Comparison of ENCODE assay signal across 7 mouse cellular contexts in the genomic region with DNA sequence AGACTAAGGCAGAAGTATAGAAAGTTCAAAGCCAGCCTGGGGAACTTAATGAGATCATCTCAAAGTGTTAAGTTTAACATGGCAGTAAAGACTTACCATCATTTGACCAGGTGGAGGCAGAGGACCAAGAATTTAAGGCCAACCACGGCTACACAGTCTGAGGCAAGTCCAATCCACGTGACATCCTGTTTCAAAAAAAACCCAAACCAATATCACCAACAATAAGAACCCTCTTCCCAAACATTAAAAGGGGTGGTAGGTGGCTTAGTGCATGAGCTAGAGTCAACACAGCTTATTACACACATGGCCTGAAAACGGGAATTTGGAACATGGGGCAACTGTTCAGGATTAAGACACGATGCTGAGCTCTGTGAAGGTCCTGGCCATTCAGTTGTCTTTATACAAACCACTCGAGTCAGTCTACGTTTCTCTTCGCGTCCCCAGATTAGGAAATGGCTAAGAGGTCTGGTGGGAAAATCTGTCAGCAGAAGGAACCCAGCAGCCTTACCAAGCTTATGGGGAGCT. TPM values are rescaled to one million over a fixed set of nuclear protein-coding genes. Genes with fewer than 3 reads are reported as not detected.
A peak's percentile ranks its signal among the peaks of the same experiment; 100 is the strongest.
DNase-seq lines count a peak whose midpoint lies in the region; ATAC-seq lines count a peak whose summit lies in the region.

No protein-coding gene starts in this region.

- H3K4me2 ChIP-seq in embryonic facial prominence, embryonic 14.5 days (ENCODE audit: low read depth, low read length): peak overlapping the region; percentile 79
- peak overlapping the region; percentile 74 for H3K4me2 ChIP-seq in limb, embryonic 11.5 days (ENCODE audit: low read depth, severe bottlenecking)
- peak overlapping the region; percentile 78 for H3K4me2 ChIP-seq in neural tube, embryonic 15.5 days

- H3K36me3 ChIP-seq in embryonic facial prominence, embryonic 14.5 days (ENCODE audit: control insufficient read depth, insufficient read depth, low read length): no peaks in the 10 kb centered on the region
- H3K36me3 ChIP-seq in limb, embryonic 11.5 days (ENCODE audit: control insufficient read depth, insufficient read depth, low read length): no peaks in the 10 kb centered on the region
- H3K36me3 ChIP-seq in neural tube, embryonic 15.5 days: no peaks in the 10 kb centered on the region

- DNase-seq in spleen, postnatal 36 days (ENCODE audit: low spot score in 2 of 2): peak; percentile 11 to 31
- no peak for DNase-seq in spleen, adult 18-20 months
- no peak for DNase-seq in embryonic facial prominence, embryonic 14.5 days (ENCODE audit: low spot score)
- DNase-seq in limb, embryonic 11.5 days (ENCODE audit: low spot score): no peak
- DNase-seq in right cerebral cortex, postnatal 14 days: no peak
- no peak for DNase-seq in left cerebral cortex, adult 8-10 months (ENCODE audit: low spot score in 2 of 2)

- no peaks in the 10 kb centered on the region for H3K27me3 ChIP-seq in embryonic facial prominence, embryonic 14.5 days (replicated peaks; ENCODE audit: control insufficient read depth, insufficient read depth, low read length)
- H3K27me3 ChIP-seq in limb, embryonic 11.5 days (ENCODE audit: control insufficient read depth, insufficient read depth, low read length): no peaks in the 10 kb centered on the region
- H3K27me3 ChIP-seq in neural tube, embryonic 15.5 days (replicated peaks): no peaks in the 10 kb centered on the region

- H3K9ac ChIP-seq in embryonic facial prominence, embryonic 14.5 days (ENCODE audit: low read depth, low read length): peak overlapping the region; percentile 78
- peak overlapping the region; percentile 69 for H3K9ac ChIP-seq in limb, embryonic 11.5 days (ENCODE audit: low read length)
- peak overlapping the region; percentile 65 for H3K9ac ChIP-seq in neural tube, embryonic 15.5 days (replicated peaks)

- 20% methylated on average over 8 of the region's 8 CpGs for WGBS in embryonic facial prominence, embryonic 14.5 days
- 42% methylated on average over 8 of the region's 8 CpGs for WGBS in limb, embryonic 11.5 days
- WGBS in neural tube, embryonic 15.5 days: 33% methylated on average over 8 of the region's 8 CpGs

- no peak for ATAC-seq in embryonic facial prominence, embryonic 14.5 days (ENCODE audit: low read depth)
- peak; percentile 4; the same call in 1 of the 2 replicates for ATAC-seq in limb, embryonic 11.5 days (ENCODE audit: insufficient number of reproducible peaks, low FRiP score, low TSS enrichment, low read depth)
- ATAC-seq in neural tube, embryonic 15.5 days (ENCODE audit: low FRiP score): no peak

- H3K9me3 ChIP-seq in embryonic facial prominence, embryonic 14.5 days (ENCODE audit: control insufficient read depth, low read length): no peaks in the 10 kb centered on the region
- no peaks in the 10 kb centered on the region for H3K9me3 ChIP-seq in limb, embryonic 11.5 days (ENCODE audit: control insufficient read depth, low read length)
- no peaks in the 10 kb centered on the region for H3K9me3 ChIP-seq in neural tube, embryonic 15.5 days (replicated peaks)

- H3K27ac ChIP-seq in embryonic facial prominence, embryonic 14.5 days (replicated peaks; ENCODE audit: low read depth, low read length): peak overlapping the region; percentile 90
- peak overlapping the region; percentile 56; the same call in 1 of the 2 replicates for H3K27ac ChIP-seq in limb, embryonic 11.5 days (replicated peaks; ENCODE audit: low read depth, low read length)
- peak overlapping the region; percentile 90 for H3K27ac ChIP-seq in neural tube, embryonic 15.5 days (replicated peaks)

- H3K4me3 ChIP-seq in embryonic facial prominence, embryonic 14.5 days (ENCODE audit: low read depth, low read length): peak overlapping the region; percentile 85
- H3K4me3 ChIP-seq in limb, embryonic 11.5 days (ENCODE audit: low read depth, low read length): peak overlapping the region; percentile 54
- H3K4me3 ChIP-seq in neural tube, embryonic 15.5 days (replicated peaks): peak overlapping the region; percentile 83

- peaks cover 10% of the 10 kb centered on the region for H3K4me1 ChIP-seq in embryonic facial prominence, embryonic 14.5 days (ENCODE audit: control insufficient read depth, insufficient read depth, low read length)
- peaks cover 8% of the 10 kb centered on the region; the same call in 1 of the 2 replicates for H3K4me1 ChIP-seq in limb, embryonic 11.5 days (ENCODE audit: control insufficient read depth, insufficient read depth, low read length)
- peaks cover 41% of the 10 kb centered on the region for H3K4me1 ChIP-seq in neural tube, embryonic 15.5 days

RNA-seq across cellular contexts. Expression of gene Usp28, which starts 0.8 kb away (rescaled TPM):
- polyA plus RNA-seq in embryonic facial prominence, embryonic 14.5 days (2014; fragmentation: Nextera tagmentation; extraction: Ambion mirVana): 36.2 and 40.3 TPM in 2 replicates
- 41.6 and 42.4 TPM in 2 replicates for polyA plus RNA-seq in limb, embryonic 11.5 days (2014; fragmentation: Nextera tagmentation; extraction: Ambion mirVana)
- polyA plus RNA-seq in neural tube, embryonic 15.5 days (2015; fragmentation: Nextera tagmentation; extraction: Ambion mirVana): 26.2 and 30.7 TPM in 2 replicates
- 10 to 100 TPM; 39.0 to 43.0 (median 41.7) TPM for total RNA-seq in left cerebral cortex, adult 8-10 months (2022)

RNA-seq across cellular contexts. Expression of gene Htr3b, which starts 19.6 kb away (rescaled TPM):
- polyA plus RNA-seq in embryonic facial prominence, embryonic 14.5 days (2014; fragmentation: Nextera tagmentation; extraction: Ambion mirVana): 1.1 TPM in 2 replicates
- polyA plus RNA-seq in limb, embryonic 11.5 days (2014; fragmentation: Nextera tagmentation; extraction: Ambion mirVana): 0.07 TPM in 1 of 2 replicates, not detected in the other
- 1.6 and 1.8 TPM in 2 replicates for polyA plus RNA-seq in neural tube, embryonic 15.5 days (2015; fragmentation: Nextera tagmentation; extraction: Ambion mirVana)
- not detected for total RNA-seq in left cerebral cortex, adult 8-10 months (2022)

Comparison
In these comparisons a context has a peak if more than half of its experiments do, and no peak if none do; other contexts are left out.
1. DNase-seq: peak in spleen, postnatal 36 days (2 of 2); none in spleen, adult 18-20 months (0 of 2), embryonic facial prominence, embryonic 14.5 days (single experiment), limb, embryonic 11.5 days (single experiment), right cerebral cortex, postnatal 14 days (single experiment) and left cerebral cortex, adult 8-10 months (0 of 2).
2. Peak in every context shown above with its lines, with median percentiles within 50 percentile points of each other: H3K27ac ChIP-seq, H3K4me2 ChIP-seq, H3K4me3 ChIP-seq and H3K9ac ChIP-seq.